25 mouse cellular contexts compared by ENCODE assay signal in genomic region chr3:135562036-135562435, GRCm38 (mm10).
DNase-seq lines count a peak whose midpoint lies in the region; ATAC-seq and TF ChIP-seq lines count a peak whose summit lies in the region.
"Had no signal": no experiment of that assay in that cellular context is flagged by ENCODE, and none has a peak within 500 bp of the region (broad histone marks: within the 10 kb centered on the region; RNA-seq: fewer than 3 reads in every experiment).

No protein-coding gene starts in this region.

- no peaks in the 10 kb centered on the region for H3K27me3 ChIP-seq in testis, adult 2 months (ENCODE audit: control insufficient read depth, insufficient read depth, low read length)
- no peaks in the 10 kb centered on the region for H3K27me3 ChIP-seq in hindbrain, embryonic 12.5 days
- H3K27me3 ChIP-seq: embryonic facial prominence, embryonic 13.5 days; embryonic facial prominence, embryonic 15.5 days; forebrain, embryonic 12.5 days had no signal

- no peak overlapping the region for H3K4me2 ChIP-seq in hindbrain, embryonic 12.5 days (replicated peaks)
- H3K4me2 ChIP-seq: embryonic facial prominence, embryonic 13.5 days; embryonic facial prominence, embryonic 15.5 days; forebrain, embryonic 12.5 days had no signal

- WGBS in hindbrain, embryonic 12.5 days: 84% methylated on average over 7 of the region's 7 CpGs

- ATAC-seq in frontal cortex, adult (ENCODE audit: low TSS enrichment): no peak
- no peak for ATAC-seq in hindbrain, embryonic 12.5 days (ENCODE audit: low FRiP score)
- ATAC-seq: forebrain, embryonic 14.5 days; forebrain, embryonic 16.5 days had no signal

- H3K4me3 ChIP-seq in testis, adult 2 months (ENCODE audit: control insufficient read depth, low read depth, low read length): no peak overlapping the region
- no peak overlapping the region for H3K4me3 ChIP-seq in hindbrain, embryonic 12.5 days
- H3K4me3 ChIP-seq: embryonic facial prominence, embryonic 13.5 days; embryonic facial prominence, embryonic 15.5 days; erythroblast, embryonic 14.5 days; forebrain, embryonic 10.5 days; forebrain, embryonic 12.5 days had no signal

- H3K9me3 ChIP-seq in hindbrain, embryonic 12.5 days (replicated peaks): no peaks in the 10 kb centered on the region
- H3K9me3 ChIP-seq: embryonic facial prominence, embryonic 13.5 days; embryonic facial prominence, embryonic 15.5 days; forebrain, embryonic 10.5 days; forebrain, embryonic 12.5 days; G1E had no signal

- no peak for TF ChIP-seq CTCF in testis, adult 2 months (IDR thresholded peaks at IDR 0.05; ENCODE audit: control insufficient read depth, insufficient read depth, insufficient replicate concordance, low read depth, low read length)

- no peak for TF ChIP-seq POLR2A in testis, adult 2 months (IDR thresholded peaks at IDR 0.05; ENCODE audit: control insufficient read depth, low read depth, low read length)

- H3K36me3 ChIP-seq in testis, adult 2 months (ENCODE audit: control insufficient read depth, insufficient read depth, low read length): no peaks in the 10 kb centered on the region
- no peaks in the 10 kb centered on the region for H3K36me3 ChIP-seq in hindbrain, embryonic 12.5 days
- H3K36me3 ChIP-seq: embryonic facial prominence, embryonic 13.5 days; embryonic facial prominence, embryonic 15.5 days; forebrain, embryonic 10.5 days; forebrain, embryonic 12.5 days had no signal

- no peaks in the 10 kb centered on the region for H3K4me1 ChIP-seq in testis, adult 2 months (ENCODE audit: control insufficient read depth, insufficient read depth, low read length)
- H3K4me1 ChIP-seq in hindbrain, embryonic 12.5 days: no peaks in the 10 kb centered on the region
- H3K4me1 ChIP-seq: embryonic facial prominence, embryonic 13.5 days; embryonic facial prominence, embryonic 15.5 days; forebrain, embryonic 10.5 days; forebrain, embryonic 12.5 days had no signal

- no peak overlapping the region for H3K9ac ChIP-seq in hindbrain, embryonic 12.5 days
- H3K9ac ChIP-seq: embryonic facial prominence, embryonic 13.5 days; embryonic facial prominence, embryonic 15.5 days; forebrain, embryonic 12.5 days had no signal

- H3K27ac ChIP-seq in testis, adult 2 months (ENCODE audit: control insufficient read depth, insufficient read depth, low read depth, low read length): 0 out of 2 replicates have a peak overlapping the region, but pooled peaks have one; percentile 29
- H3K27ac ChIP-seq in hindbrain, embryonic 12.5 days: no peak overlapping the region
- H3K27ac ChIP-seq: embryonic facial prominence, embryonic 13.5 days; embryonic facial prominence, embryonic 15.5 days; forebrain, embryonic 10.5 days; forebrain, embryonic 12.5 days had no signal

- DNase-seq in testis, postnatal 14 days (ENCODE audit: low spot score): no peak
- peak; percentile 68 for DNase-seq in ES-CJ7 (ENCODE audit: low read depth, low spot score)
- DNase-seq in R1 (ENCODE audit: low read depth, low spot score): peak; percentile 70
- no peak for DNase-seq in left cerebral cortex, adult 11 months (ENCODE audit: low spot score)
- DNase-seq: adrenal gland, adult 2 months; adrenal gland, postnatal 10 days; adrenal gland, postnatal 25 days; cerebellum, adult 11 months; cerebellum, adult 18-20 months; cerebellum, adult 8-10 months; cerebellum, adult 9-11 months; cerebellum, postnatal 14 days; cerebellum, postnatal 36 days; embryo, embryonic 11 days had no signal

Comparison
In these comparisons a context has a peak if more than half of its experiments do, and no peak if none do; other contexts are left out.
1. DNase-seq: peak in ES-CJ7 (single experiment) and R1 (single experiment); none in testis, postnatal 14 days (single experiment) and left cerebral cortex, adult 11 months (single experiment).